Mouse (Mus musculus) cerebellum, adult 2 months (tissue): ENCODE results near the gene Tubg2. TPM values are rescaled to one million over a fixed set of nuclear protein-coding genes. Genes with fewer than 3 reads are reported as not detected.
A peak's percentile ranks its signal among the peaks of the same experiment; 100 is the strongest.

Source experiments
- DNase-seq, 2 experiments: peaks; one replicate each; pipeline ENCODE4 v3.0.0; 2021
- H3K27ac ChIP-seq: fragments of 200-500 bp; 2 replicates; pipeline ENCODE4 v1.5.1; 2012; ENCODE audit warnings: low read length, control low read depth, inconsistent platforms; ENCODE audit not compliant: insufficient read depth
- H3K27me3 ChIP-seq: fragments of 200-500 bp; 2 replicates; pipeline ENCODE4 v1.6.1; 2012; ENCODE audit warnings: inconsistent platforms, mild to moderate bottlenecking, low read length, moderate library complexity; ENCODE audit not compliant: control insufficient read depth, insufficient read depth
- H3K4me1 ChIP-seq: fragments of 200-500 bp; 2 replicates; pipeline ENCODE4 v1.6.1; 2011; ENCODE audit warnings: low read length; ENCODE audit not compliant: control insufficient read depth, insufficient read depth
- H3K4me3 ChIP-seq: fragments of 200-500 bp; replicated peaks from 2 replicates; pipeline ENCODE3; 2011; ENCODE audit warnings: mild to moderate bottlenecking, low read depth, low read length, control low read depth; ENCODE audit not compliant: insufficient read depth
- CTCF ChIP-seq: fragments of 200-500 bp; IDR thresholded peaks from 2 replicates; pipeline ENCODE4 v1.5.1; 2011; ENCODE audit warnings: low read depth, mild to moderate bottlenecking, control low read depth, low read length, moderate library complexity, borderline replicate concordance; ENCODE audit not compliant: insufficient read depth
- POLR2A ChIP-seq: fragments of 200-500 bp; IDR thresholded peaks from 2 replicates; pipeline ENCODE4 v1.6.1; 2011; ENCODE audit warnings: low read length, control low read depth, borderline replicate concordance; ENCODE audit not compliant: insufficient read depth
- WGBS: fragments of 180-500 bp; shearing (Covaris S2); methylation state at CpG from one replicate; pipeline ENCODE4 v1.1.7; 2018; 5-methylcytosine and 5-hydroxymethylcytosine counted together
- polyA plus RNA-seq: library from polyadenylated mRNA; depleted of rRNA; stranded (reverse); fragments of >200 nt; gene quantifications from 2 replicates; pipeline ENCODE4 v1.2.3, GENCODE M21; 2012

The Tubg2 gene
- polyA plus RNA-seq, 1 experiment, result 47.8 TPM

- peak overlapping the region; percentile 96 for H3K27ac ChIP-seq
- no peaks in the 10 kb centered on the region for H3K27me3 ChIP-seq
- WGBS, result 14% methylated on average over 36 of the region's 36 CpGs
- peak overlapping the region; percentile 76 for H3K4me3 ChIP-seq
- H3K4me1 ChIP-seq, result peaks cover 46% of the 10 kb centered on the region
- TF ChIP-seq CTCF, result no peak
- no peak for TF ChIP-seq POLR2A
- peak in 1 of 2 experiments; percentile 67 for DNase-seq
Measured at GRCm38 (mm10) chr11:101178061-101179058, 22.7 kb downstream of the Tubg2 start.

GRCm38 (mm10) chr11:101179306-101179705 is 23.6 kb downstream of the Tubg2 start:
- WGBS, result 20% methylated on average over 15 of the region's 15 CpGs
- Histone ChIP-seq H3K4me1 (peaks cover 46% of the 10 kb centered on the region), H3K27me3 (no peaks in the 10 kb centered on the region), H3K27ac (0 out of 2 replicates have a peak overlapping the region, but pooled peaks have one; percentile 16), H3K4me3 (peak overlapping the region; percentile 45)
- TF ChIP-seq POLR2A (0 out of 2 replicates have a peak, but pooled peaks have one; percentile 8), CTCF (no peak)
- peak; percentile 70 to 75 for DNase-seq

GRCm38 (mm10) chr11:101180261-101180660 is 24.6 kb downstream of the Tubg2 start:
- Histone ChIP-seq H3K27me3 (no peaks in the 10 kb centered on the region), H3K4me3 (no peak overlapping the region), H3K4me1 (peaks cover 51% of the 10 kb centered on the region), H3K27ac (no peak overlapping the region)
- WGBS, result 62% methylated on average over 17 of the region's 17 CpGs
- TF ChIP-seq POLR2A (no peak), CTCF (no peak)
- DNase-seq, result no peak

- H3K27me3 ChIP-seq, result no peaks in the 10 kb centered on the region
- H3K27ac ChIP-seq, result no peak overlapping the region
- peaks cover 54% of the 10 kb centered on the region for H3K4me1 ChIP-seq
- peak; percentile 79 for TF ChIP-seq CTCF
- no peak for TF ChIP-seq POLR2A
- WGBS, result 44% methylated on average over 10 of the region's 10 CpGs
- no peak overlapping the region for H3K4me3 ChIP-seq
- peak; percentile 70 to 78 for DNase-seq
Measured at GRCm38 (mm10) chr11:101180846-101181740, 25.4 kb downstream of the Tubg2 start.

- DNase-seq, result no peak
- no peaks in the 10 kb centered on the region for H3K27me3 ChIP-seq
- WGBS, result 85% methylated on average over 11 of the region's 11 CpGs
- peaks cover 58% of the 10 kb centered on the region for H3K4me1 ChIP-seq
- H3K27ac ChIP-seq, result no peak overlapping the region
- TF ChIP-seq CTCF (no peak), POLR2A (no peak)
- no peak overlapping the region for H3K4me3 ChIP-seq
Measured at GRCm38 (mm10) chr11:101181961-101182360, 26.3 kb downstream of the Tubg2 start.

GRCm38 (mm10) chr11:101182771-101183517 is 27.2 kb downstream of the Tubg2 start:
- TF ChIP-seq POLR2A (no peak), CTCF (no peak)
- H3K27ac ChIP-seq, result peak overlapping the region; percentile 74
- 10% methylated on average over 14 of the region's 14 CpGs for WGBS

GRCm38 (mm10) chr11:101184984-101185383 is 29.3 kb downstream of the Tubg2 start:
- TF ChIP-seq CTCF (no peak), POLR2A (no peak)
- peak in 1 of 2 experiments; percentile 26 for DNase-seq
- Histone ChIP-seq H3K4me3 (no peak overlapping the region), H3K27me3 (no peaks in the 10 kb centered on the region), H3K4me1 (peaks cover 75% of the 10 kb centered on the region), H3K27ac (no peak overlapping the region)
- WGBS, result 70% methylated on average over 12 of the region's 12 CpGs

More at GRCm38 (mm10) chr11:101182771-101183517, 27.2 kb downstream of the Tubg2 start:
- DNase-seq, result peak in 1 of 2 experiments; percentile 56
- Histone ChIP-seq H3K27me3 (no peaks in the 10 kb centered on the region), H3K4me1 (peaks cover 66% of the 10 kb centered on the region), H3K4me3 (no peak overlapping the region)
